Mouse (Mus musculus): ENCODE data around the gene Pbx4. TPM values are rescaled to one million over a fixed set of nuclear protein-coding genes. Genes with fewer than 3 reads are reported as not detected.
A peak's percentile ranks its signal among the peaks of the same experiment; 100 is the strongest.

The Pbx4 gene
- polyA plus RNA-seq, 1 experiment from 2014 or later, result 2.4 TPM

- Histone ChIP-seq H3K9ac (peak overlapping the region; percentile 67; the same call in 1 of the 2 replicates), H3K4me1 (peaks cover 65% of the 10 kb centered on the region), H3K27me3 (replicated peaks) (no peaks in the 10 kb centered on the region), H3K4me3 (no peak overlapping the region), H3K9me3 (no peaks in the 10 kb centered on the region), H3K4me2 (peak overlapping the region; percentile 39), H3K27ac (replicated peaks) (peak overlapping the region; percentile 64), H3K36me3 (peaks cover 27% of the 10 kb centered on the region)
- ATAC-seq (ENCODE audit: extremely low read depth, insufficient number of reproducible peaks, low FRiP score, low TSS enrichment), result no peak; the same call in 1 of the 2 replicates
- WGBS, result 38% methylated on average over 11 of the region's 11 CpGs
These were observed 87.8 kb downstream of the Pbx4 start for GRCm38 (mm10) chr8:69919876-69920662.

- no peak overlapping the region for H3K4me3 ChIP-seq
- peak overlapping the region; percentile 29; the same call in 1 of the 2 replicates for H3K9ac ChIP-seq
- ATAC-seq (ENCODE audit: extremely low read depth, insufficient number of reproducible peaks, low FRiP score, low TSS enrichment), result no peak
- peaks cover 24% of the 10 kb centered on the region for H3K36me3 ChIP-seq
- H3K27ac ChIP-seq (replicated peaks), result peak overlapping the region; percentile 64
- H3K9me3 ChIP-seq, result no peaks in the 10 kb centered on the region
- no peaks in the 10 kb centered on the region for H3K27me3 ChIP-seq (replicated peaks)
- 83% methylated on average over 2 of the region's 2 CpGs for WGBS
- H3K4me1 ChIP-seq, result peaks cover 63% of the 10 kb centered on the region
- 0 out of 2 replicates have a peak overlapping the region, but pooled peaks have one; percentile 39 for H3K4me2 ChIP-seq
These were observed 88.8 kb downstream of the Pbx4 start for GRCm38 (mm10) chr8:69921141-69921540.

Other genes with a start within 250 kb of the Pbx4 start
- 14.9 and 16.1 TPM in 2 replicates for gene Zfp868, start 206.9 kb upstream of the Pbx4 start, polyA plus RNA-seq (2015; fragmentation: Nextera tagmentation; extraction: Ambion mirVana)
- 1.3 and 1.4 TPM in 2 replicates for gene Zfp964, start 178.0 kb upstream of the Pbx4 start, polyA plus RNA-seq (2015; fragmentation: Nextera tagmentation; extraction: Ambion mirVana)
- 16.6 and 18.0 TPM in 2 replicates for gene Zfp869, start 121.8 kb upstream of the Pbx4 start, polyA plus RNA-seq (2015; fragmentation: Nextera tagmentation; extraction: Ambion mirVana)
- 3.2 and 4.0 TPM in 2 replicates for gene Zfp963, start 82.5 kb upstream of the Pbx4 start, polyA plus RNA-seq (2015; fragmentation: Nextera tagmentation; extraction: Ambion mirVana)
- 0.32 and 1.2 TPM in 2 replicates for gene Gm20422, start 57.6 kb upstream of the Pbx4 start, polyA plus RNA-seq (2015; fragmentation: Nextera tagmentation; extraction: Ambion mirVana)
- 25.3 and 27.4 TPM in 2 replicates for gene Atp13a1, start 41.3 kb upstream of the Pbx4 start, polyA plus RNA-seq (2015; fragmentation: Nextera tagmentation; extraction: Ambion mirVana)
- gene Zfp866, start 41.3 kb upstream of the Pbx4 start, polyA plus RNA-seq (2015; fragmentation: Nextera tagmentation; extraction: Ambion mirVana), result 15.1 and 16.6 TPM in 2 replicates
- gene Gmip, start 23.8 kb upstream of the Pbx4 start, polyA plus RNA-seq (2015; fragmentation: Nextera tagmentation; extraction: Ambion mirVana), result 6.9 and 7.6 TPM in 2 replicates
- 0.32 and 0.34 TPM in 2 replicates for gene Lpar2, start 10.1 kb upstream of the Pbx4 start, polyA plus RNA-seq (2015; fragmentation: Nextera tagmentation; extraction: Ambion mirVana)
- 0.55 and 0.56 TPM in 2 replicates for gene Cilp2, start 55.2 kb downstream of the Pbx4 start, polyA plus RNA-seq (2015; fragmentation: Nextera tagmentation; extraction: Ambion mirVana)
- gene Tssk6, start 69.7 kb downstream of the Pbx4 start, polyA plus RNA-seq (2015; fragmentation: Nextera tagmentation; extraction: Ambion mirVana), result 1.9 and 2.2 TPM in 2 replicates
- 304 and 343 TPM in 2 replicates for gene Ndufa13, start 70.1 kb downstream of the Pbx4 start, polyA plus RNA-seq (2015; fragmentation: Nextera tagmentation; extraction: Ambion mirVana)
- 8.1 and 8.2 TPM in 2 replicates for gene Yjefn3, start 70.2 kb downstream of the Pbx4 start, polyA plus RNA-seq (2015; fragmentation: Nextera tagmentation; extraction: Ambion mirVana)
- 27.3 and 29.9 TPM in 2 replicates for gene Gatad2a, start 163.9 kb downstream of the Pbx4 start, polyA plus RNA-seq (2015; fragmentation: Nextera tagmentation; extraction: Ambion mirVana)
- gene Mau2, start 210.2 kb downstream of the Pbx4 start, polyA plus RNA-seq (2015; fragmentation: Nextera tagmentation; extraction: Ambion mirVana), result 34.9 and 36.0 TPM in 2 replicates
- 31.1 and 32.6 TPM in 2 replicates for gene Sugp1, start 210.3 kb downstream of the Pbx4 start, polyA plus RNA-seq (2015; fragmentation: Nextera tagmentation; extraction: Ambion mirVana)
- 1.1 and 1.6 TPM in 2 replicates for gene Tm6sf2, start 240.4 kb downstream of the Pbx4 start, polyA plus RNA-seq (2015; fragmentation: Nextera tagmentation; extraction: Ambion mirVana)